Mouse (Mus musculus): ENCODE data around the gene Epb41l1. TPM values are rescaled to one million over a fixed set of nuclear protein-coding genes. Genes with fewer than 3 reads are reported as not detected.

Epb41l1 gene
- total RNA-seq, 2 experiments from 2014 or later = 364 to 365 TPM

- no peak for DNase-seq (ENCODE audit: low spot score in 2 of 2)
Measured at GRCm38 (mm10) chr2:156422631-156423030, 1.9 kb downstream of the Epb41l1 start.

- no peak for DNase-seq (ENCODE audit: low spot score in 2 of 2)
Measured at GRCm38 (mm10) chr2:156423672-156424071, 3.0 kb downstream of the Epb41l1 start.

GRCm38 (mm10) chr2:156425618-156426017 lies 4.9 kb downstream of the Epb41l1 start:
- DNase-seq (ENCODE audit: low spot score in 2 of 2) = no peak

- no peak for DNase-seq (ENCODE audit: low spot score in 2 of 2)
Measured at GRCm38 (mm10) chr2:156426151-156426550, 5.4 kb downstream of the Epb41l1 start.

DNA sequence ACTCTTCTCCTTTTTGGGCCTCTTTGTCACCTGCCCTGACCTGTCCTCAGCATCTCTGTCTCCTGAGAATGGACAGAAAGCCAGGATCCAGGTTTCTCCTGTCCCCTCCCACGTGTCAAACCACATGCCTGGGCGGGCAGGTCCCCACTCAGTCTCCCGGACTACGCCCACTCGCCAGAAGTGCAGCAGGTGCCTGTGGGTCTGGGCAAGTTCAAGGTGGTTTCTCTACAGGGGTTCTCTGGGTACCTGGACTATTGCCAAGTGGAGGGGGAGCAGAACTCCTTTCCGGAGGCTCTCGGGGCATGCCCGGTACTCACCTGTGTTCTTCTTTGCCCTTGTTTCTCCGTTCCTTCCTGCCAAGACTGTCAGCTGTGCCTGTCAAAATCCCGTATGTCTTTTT lies 9.1 kb downstream of the Epb41l1 start:
- no peak for DNase-seq (ENCODE audit: low spot score in 2 of 2)

DNA sequence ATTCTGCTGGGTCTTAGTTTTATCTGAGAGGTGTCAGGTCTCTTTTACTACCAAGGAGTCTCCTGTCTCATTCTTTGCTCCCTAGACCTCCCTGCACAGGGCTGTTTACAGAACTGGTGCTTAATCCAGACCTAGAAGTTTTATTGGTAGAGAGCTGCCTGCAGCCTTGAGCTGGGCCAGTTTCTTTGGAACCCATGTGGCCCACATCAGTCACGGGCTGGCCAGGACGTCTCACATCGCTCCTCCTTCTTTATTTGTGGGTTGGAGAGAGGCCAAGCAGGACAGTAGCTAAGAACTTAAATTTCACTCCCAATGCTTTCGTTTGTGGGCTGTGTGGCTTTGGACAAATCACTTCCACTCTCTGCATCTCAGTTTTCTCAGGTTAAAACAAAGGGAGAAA lies 9.6 kb downstream of the Epb41l1 start:
- DNase-seq (ENCODE audit: low spot score in 2 of 2) = no peak

DNA sequence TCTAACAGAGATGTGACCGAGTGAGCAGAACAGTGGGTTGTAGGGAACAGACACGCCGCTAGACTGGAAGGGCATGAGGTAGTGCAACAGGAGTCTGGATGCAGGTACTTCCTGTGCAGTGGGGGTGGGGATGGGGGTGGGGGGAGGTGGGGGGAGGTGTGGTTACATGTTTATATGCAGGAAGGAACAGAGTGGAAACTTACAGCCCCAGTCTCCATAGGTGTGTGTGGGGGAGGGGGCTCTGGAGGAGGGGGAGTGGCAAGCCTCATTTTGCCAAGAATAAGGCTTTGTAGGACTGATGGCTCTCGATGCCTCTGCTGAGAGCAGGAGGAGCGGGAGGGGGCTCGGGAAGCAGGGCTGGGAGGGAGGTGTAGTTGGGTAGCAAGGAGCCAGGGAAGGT lies 10.7 kb downstream of the Epb41l1 start:
- DNase-seq (ENCODE audit: low spot score in 2 of 2) = no peak

GRCm38 (mm10) chr2:156432086-156432485 lies 11.4 kb downstream of the Epb41l1 start:
- DNase-seq (ENCODE audit: low spot score in 2 of 2) = peak; percentile 49 to 50

- DNase-seq (ENCODE audit: low spot score in 2 of 2) = no peak
Measured at GRCm38 (mm10) chr2:156432874-156433868, 12.5 kb downstream of the Epb41l1 start.

DNA sequence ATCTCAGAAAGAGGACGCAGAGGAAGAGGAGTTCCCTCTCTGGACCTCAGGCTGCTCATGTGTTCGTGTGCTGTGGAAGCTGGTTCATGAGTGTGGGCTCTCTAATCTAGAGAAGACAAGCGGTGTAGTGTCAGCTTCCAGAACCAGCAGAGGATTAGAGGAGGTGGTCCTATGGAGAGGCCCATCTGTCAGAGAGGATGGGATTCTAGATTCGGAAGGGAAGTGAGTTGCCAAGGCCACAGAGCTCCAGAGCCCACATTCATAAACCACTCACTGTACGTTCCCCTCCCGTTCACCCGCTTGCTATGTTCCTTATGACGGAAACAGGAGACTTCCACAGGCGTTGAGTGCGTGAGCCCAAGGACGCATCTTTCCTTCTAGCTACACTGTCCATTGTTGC lies 16.9 kb downstream of the Epb41l1 start:
- no peak for DNase-seq (ENCODE audit: low spot score in 2 of 2)

DNA sequence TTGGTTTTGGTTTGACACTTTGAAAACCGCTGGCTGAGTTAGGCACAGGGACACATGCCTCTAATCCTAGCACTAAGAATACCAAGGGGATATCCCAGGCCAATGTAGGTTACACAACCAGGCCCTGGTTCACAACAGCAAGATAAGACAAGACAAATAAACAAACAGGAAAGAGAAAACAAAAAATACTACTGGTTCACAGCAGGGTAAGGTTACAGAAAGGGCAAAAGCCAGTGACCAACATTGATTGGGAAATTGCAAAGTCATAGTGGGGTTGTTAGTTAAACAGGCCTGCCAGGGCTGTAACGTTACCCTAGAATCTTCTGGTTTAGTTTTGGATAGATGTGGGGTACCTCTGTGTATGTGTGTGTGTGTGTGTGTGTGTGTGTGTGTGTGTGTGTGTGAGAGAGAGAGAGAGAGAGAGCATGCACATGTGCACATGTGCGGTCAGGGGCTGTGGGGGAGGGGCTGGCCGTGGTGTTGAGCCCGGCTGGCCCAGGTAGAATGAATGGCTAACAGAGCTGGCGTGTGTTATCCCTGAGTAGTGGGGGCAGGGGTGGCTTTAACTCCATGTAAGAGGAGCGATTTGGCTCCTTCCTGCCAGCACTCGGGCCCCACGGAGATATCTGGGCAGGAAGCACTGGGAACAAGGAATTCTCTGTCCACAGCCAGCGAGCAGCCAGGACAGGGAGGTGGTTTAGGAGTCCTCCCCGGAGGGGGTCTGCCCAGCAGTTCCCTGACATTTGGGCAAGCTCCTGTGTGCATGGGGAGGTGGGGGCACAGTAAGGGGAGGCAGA lies 19.2 kb downstream of the Epb41l1 start:
- DNase-seq (ENCODE audit: low spot score in 2 of 2) = no peak

- DNase-seq (ENCODE audit: low spot score in 2 of 2) = no peak
Measured at GRCm38 (mm10) chr2:156441909-156442308, 21.2 kb downstream of the Epb41l1 start.

- DNase-seq (ENCODE audit: low spot score in 2 of 2) = no peak
Measured at GRCm38 (mm10) chr2:156443323-156443722, 22.6 kb downstream of the Epb41l1 start.

- DNase-seq (ENCODE audit: low spot score in 2 of 2) = no peak
Measured at GRCm38 (mm10) chr2:156446489-156447035, 25.9 kb downstream of the Epb41l1 start.

DNA sequence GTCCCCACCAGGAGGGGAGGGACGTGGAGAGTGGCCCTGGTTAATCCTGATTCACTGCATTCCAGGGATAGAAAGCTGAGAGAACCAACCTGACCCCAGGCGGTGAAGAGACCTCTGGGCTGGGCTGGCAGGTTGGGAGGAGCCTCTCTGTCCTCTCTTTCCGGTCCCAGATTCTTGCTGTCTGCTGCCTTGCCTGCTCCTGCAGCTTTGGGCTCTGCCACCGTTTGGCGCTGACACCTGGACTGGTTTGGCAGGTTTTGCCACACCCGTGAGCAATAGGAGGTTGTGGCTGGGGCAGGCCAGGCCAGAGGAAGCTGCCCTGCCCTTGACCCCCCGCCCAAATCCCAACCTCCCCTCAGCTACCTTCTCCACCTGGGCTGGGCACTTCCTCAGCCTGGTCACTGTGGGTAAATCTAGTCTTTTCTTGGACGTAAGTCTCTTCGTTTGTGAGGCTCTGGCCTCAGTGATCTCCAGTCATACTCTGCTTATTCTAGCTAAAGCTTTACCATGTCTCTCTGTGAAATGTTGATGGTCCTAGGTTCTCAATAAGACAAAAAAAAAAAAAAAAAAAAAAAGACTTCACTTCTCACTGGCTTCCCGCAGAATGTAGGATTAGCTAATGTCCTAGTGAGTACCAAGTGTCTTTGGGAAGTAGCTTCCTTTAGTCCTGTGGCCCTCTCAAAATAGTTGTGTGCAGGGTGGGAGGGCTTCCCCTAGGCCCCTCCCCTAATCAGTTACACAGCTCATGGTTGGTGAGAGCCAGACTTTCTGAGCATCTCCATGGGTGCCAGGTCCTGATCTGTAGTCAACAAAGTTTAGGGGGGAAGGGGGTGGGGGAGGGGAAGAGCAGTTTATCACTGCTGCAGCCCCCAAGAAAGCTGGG lies 26.9 kb downstream of the Epb41l1 start:
- no peak for DNase-seq (ENCODE audit: low spot score in 2 of 2)

DNA sequence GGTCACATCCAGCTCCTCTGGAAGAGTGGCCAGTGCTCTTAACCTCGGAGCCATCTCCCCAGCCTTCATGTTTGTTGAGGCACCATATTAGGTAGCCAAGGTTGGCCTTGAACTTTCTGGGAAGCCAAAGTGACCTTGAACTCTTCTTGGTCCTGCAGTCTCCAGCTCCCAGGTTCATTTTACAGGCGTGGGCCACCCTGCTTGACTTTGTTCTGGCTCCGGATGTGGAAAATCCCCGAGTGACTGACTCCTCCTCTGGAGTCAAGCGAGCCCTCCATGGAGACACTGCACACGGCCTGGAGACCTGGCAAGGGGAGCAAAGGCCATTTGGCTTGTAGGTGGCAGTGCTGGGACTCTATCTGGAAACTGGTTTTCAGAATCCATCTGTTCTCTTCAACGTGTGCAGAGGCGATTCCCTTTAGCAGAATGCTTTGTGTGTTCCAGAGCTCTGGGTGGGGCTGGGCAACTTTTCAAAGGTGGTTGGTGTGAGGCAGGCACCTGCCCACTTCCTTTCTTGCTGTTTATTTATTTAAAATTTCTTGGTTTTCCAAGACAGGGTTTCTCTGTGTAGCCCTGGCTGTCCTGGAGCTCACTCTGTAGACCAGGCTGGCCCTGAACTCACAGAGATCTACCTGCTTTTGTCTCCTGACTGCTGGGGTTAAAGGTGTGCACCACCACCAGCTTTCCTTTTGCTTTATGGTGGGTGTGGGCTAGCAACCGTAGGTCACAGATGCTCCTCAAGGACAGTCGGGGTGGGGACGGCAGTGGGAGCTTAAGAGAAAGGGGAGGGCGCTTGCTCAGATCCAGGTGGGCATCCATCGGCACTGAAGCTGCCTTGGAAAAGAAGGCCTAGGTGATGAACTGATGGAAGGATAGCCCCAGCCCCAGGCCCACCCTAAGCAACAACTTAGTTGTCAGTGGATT lies 30.8 kb downstream of the Epb41l1 start:
- peak in 1 of 2 experiments; percentile 23 for DNase-seq (ENCODE audit: low spot score in 2 of 2)

GRCm38 (mm10) chr2:156452149-156452536 lies 31.4 kb downstream of the Epb41l1 start:
- DNase-seq (ENCODE audit: low spot score in 2 of 2) = peak in 1 of 2 experiments; percentile 22

DNA sequence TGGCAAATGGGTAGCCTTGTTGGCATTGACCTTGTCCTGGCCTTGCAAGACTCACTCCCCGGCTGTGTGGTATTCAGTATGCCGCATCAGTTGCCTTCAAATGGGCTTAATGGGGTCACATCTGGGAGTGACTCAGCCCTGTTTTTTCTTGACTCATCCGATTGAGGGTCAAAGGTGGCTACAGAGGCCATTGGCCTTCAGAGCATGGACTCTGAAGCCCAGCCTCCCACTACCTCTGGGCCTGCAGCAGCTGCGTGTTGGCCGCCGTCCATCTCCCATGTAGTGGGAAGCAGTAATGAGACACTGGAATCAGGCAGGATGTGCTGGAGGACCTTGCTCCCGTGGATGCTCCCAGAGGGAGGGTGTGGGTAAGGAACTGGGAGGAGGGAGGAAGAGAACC lies 33.1 kb downstream of the Epb41l1 start:
- DNase-seq (ENCODE audit: low spot score in 2 of 2) = no peak

DNA sequence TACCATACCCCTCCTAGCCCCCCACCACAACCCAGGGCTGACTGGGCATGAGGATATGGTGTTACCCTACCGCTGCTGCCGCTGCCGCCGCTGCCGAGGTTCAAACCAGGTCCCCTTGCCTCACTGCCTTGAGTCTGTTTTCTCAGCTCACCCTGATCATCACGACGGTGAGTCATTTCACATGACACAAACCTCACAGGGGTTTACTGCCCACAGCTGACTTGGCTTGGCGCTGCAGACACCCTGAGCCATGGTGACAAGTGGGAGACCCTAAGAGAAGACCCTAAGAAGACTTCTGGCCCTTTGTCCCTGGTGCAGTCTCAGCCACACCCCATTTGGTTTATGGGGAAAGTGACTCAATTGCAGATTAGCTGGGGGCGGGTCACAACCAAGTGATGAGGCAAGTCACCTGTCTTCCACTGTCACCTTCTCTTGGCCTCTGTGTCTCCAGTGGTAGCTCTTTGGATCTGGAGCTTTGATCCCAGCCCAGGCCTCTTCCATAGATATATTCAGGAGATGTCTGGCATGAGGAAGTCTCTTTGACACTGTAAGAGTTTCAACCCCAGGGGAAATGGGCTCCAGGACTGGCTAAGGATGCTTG lies 34.9 kb downstream of the Epb41l1 start:
- DNase-seq (ENCODE audit: low spot score in 2 of 2) = no peak

Data from left cerebral cortex, adult 18-20 months (tissue).